Mouse (Mus musculus) heart, embryonic 11.5 days (tissue): ENCODE measurements around the gene Arl2bp. TPM values are rescaled to one million over a fixed set of nuclear protein-coding genes. Genes with fewer than 3 reads are reported as not detected.

Source experiments
- ATAC-seq: fragments of 200-750 bp; cut with Nextera tagmentation; replicated peaks from 2 replicates; pipeline ENCODE4 v1.8.0; 2017; ENCODE audit warnings: moderate library complexity; ENCODE audit not compliant: insufficient number of reproducible peaks, low FRiP score, low TSS enrichment
- H3K27ac ChIP-seq: fragments of 300-500 bp; sonication (generic); 2 replicates; pipeline ENCODE4 v1.5.1; 2014; ENCODE audit warnings: mild to moderate bottlenecking, low read depth, low read length
- H3K27me3 ChIP-seq: fragments of 300-500 bp; sonication (generic); 2 replicates; pipeline ENCODE4 v1.6.1; 2014; ENCODE audit warnings: mild to moderate bottlenecking, low read length, mixed read lengths; ENCODE audit not compliant: control insufficient read depth, insufficient read depth
- H3K36me3 ChIP-seq: fragments of 300-500 bp; sonication (generic); 2 replicates; pipeline ENCODE4 v1.6.1; 2014; ENCODE audit warnings: mild to moderate bottlenecking, low read length, moderate library complexity, mixed read lengths; ENCODE audit not compliant: control insufficient read depth, insufficient read depth
- H3K4me1 ChIP-seq: fragments of 300-500 bp; sonication (generic); 2 replicates; pipeline ENCODE4 v1.6.1; 2014; ENCODE audit warnings: low read length; ENCODE audit not compliant: control insufficient read depth, insufficient read depth
- H3K4me2 ChIP-seq: fragments of 300-500 bp; sonication (generic); 2 replicates; pipeline ENCODE4 v1.6.1; 2014; ENCODE audit warnings: mild to moderate bottlenecking, moderate library complexity
- H3K4me3 ChIP-seq: fragments of 300-500 bp; sonication (generic); 2 replicates; pipeline ENCODE4 v1.5.1; 2014; ENCODE audit warnings: low read depth, low read length
- H3K9ac ChIP-seq: fragments of 300-500 bp; sonication (generic); 2 replicates; pipeline ENCODE4 v1.6.1; 2014; ENCODE audit warnings: mild to moderate bottlenecking, low read depth, low read length, moderate library complexity
- H3K9me3 ChIP-seq: fragments of 300-500 bp; sonication (generic); replicated peaks from 2 replicates; pipeline ENCODE4 v1.6.1; 2016; ENCODE audit warnings: low read length; ENCODE audit not compliant: control insufficient read depth
- WGBS: fragments of 180-500 bp; shearing (Covaris S2); extraction: QIAGEN DNeasy Blood & Tissue Kit; methylation state at CpG from one replicate; pipeline ENCODE4 v1.1.7; 2014; ENCODE audit not compliant: insufficient replicate concordance; 5-methylcytosine and 5-hydroxymethylcytosine counted together
- polyA plus RNA-seq: library from polyadenylated mRNA; unstranded; fragments of >200 nt; fragmentation: Nextera tagmentation; extraction: Ambion mirVana; gene quantifications from 2 replicates; pipeline ENCODE4 v1.2.1, GENCODE M21; 2014

Gene Arl2bp
- polyA plus RNA-seq, 1 experiment from 2014 or later = 44.2 TPM

GRCm38 (mm10) chr8:94680414-94680813 lies 14.0 kb downstream of the Arl2bp start:
- H3K27me3 ChIP-seq = no peaks in the 10 kb centered on the region
- no peaks in the 10 kb centered on the region for H3K36me3 ChIP-seq
- H3K27ac ChIP-seq = no peak overlapping the region
- H3K9ac ChIP-seq = no peak overlapping the region
- H3K4me3 ChIP-seq = no peak overlapping the region
- H3K9me3 ChIP-seq = no peaks in the 10 kb centered on the region
- no peak overlapping the region for H3K4me2 ChIP-seq
- 75% methylated on average over 3 of the region's 3 CpGs for WGBS
- ATAC-seq = no peak
- H3K4me1 ChIP-seq = no peaks in the 10 kb centered on the region

- Histone ChIP-seq H3K4me1 (no peaks in the 10 kb centered on the region), H3K4me2 (no peak overlapping the region), H3K27ac (no peak overlapping the region), H3K9me3 (no peaks in the 10 kb centered on the region), H3K36me3 (no peaks in the 10 kb centered on the region), H3K27me3 (no peaks in the 10 kb centered on the region), H3K9ac (no peak overlapping the region), H3K4me3 (no peak overlapping the region)
- ATAC-seq = no peak
- 77% methylated on average over 16 of the region's 16 CpGs for WGBS
Observed at GRCm38 (mm10) chr8:94682732-94683524, 16.5 kb downstream of the Arl2bp start.

GRCm38 (mm10) chr8:94684287-94684686 lies 17.9 kb downstream of the Arl2bp start:
- Histone ChIP-seq H3K27ac (no peak overlapping the region), H3K4me2 (no peak overlapping the region), H3K4me1 (no peaks in the 10 kb centered on the region), H3K36me3 (no peaks in the 10 kb centered on the region), H3K4me3 (no peak overlapping the region), H3K27me3 (no peaks in the 10 kb centered on the region), H3K9ac (no peak overlapping the region), H3K9me3 (no peaks in the 10 kb centered on the region)
- 68% methylated on average over 4 of the region's 4 CpGs for WGBS
- ATAC-seq = no peak

- no peak for ATAC-seq
- no peaks in the 10 kb centered on the region for H3K36me3 ChIP-seq
- no peak overlapping the region for H3K27ac ChIP-seq
- H3K4me2 ChIP-seq = no peak overlapping the region
- H3K27me3 ChIP-seq = no peaks in the 10 kb centered on the region
- H3K4me3 ChIP-seq = no peak overlapping the region
- no peaks in the 10 kb centered on the region for H3K4me1 ChIP-seq
- H3K9ac ChIP-seq = no peak overlapping the region
- 53% methylated on average over 9 of the region's 9 CpGs for WGBS
- no peaks in the 10 kb centered on the region for H3K9me3 ChIP-seq
Observed at GRCm38 (mm10) chr8:94685953-94686352, 19.6 kb downstream of the Arl2bp start.

- Histone ChIP-seq H3K27ac (no peak overlapping the region), H3K36me3 (no peaks in the 10 kb centered on the region), H3K9me3 (no peaks in the 10 kb centered on the region), H3K4me2 (no peak overlapping the region), H3K27me3 (peaks cover 64% of the 10 kb centered on the region), H3K4me3 (no peak overlapping the region), H3K9ac (no peak overlapping the region), H3K4me1 (peaks cover 7% of the 10 kb centered on the region; the same call in 1 of the 2 replicates)
- WGBS = 4% methylated on average over 6 of the region's 6 CpGs
- ATAC-seq = no peak
Observed at GRCm38 (mm10) chr8:94694701-94695100, 28.3 kb downstream of the Arl2bp start.

- H3K4me2 ChIP-seq = peak overlapping the region; percentile 77
- H3K4me1 ChIP-seq = peaks cover 7% of the 10 kb centered on the region; the same call in 1 of the 2 replicates
- under 1% methylated on average over 31 of the region's 31 CpGs for WGBS
- H3K9me3 ChIP-seq = no peaks in the 10 kb centered on the region
- no peaks in the 10 kb centered on the region for H3K36me3 ChIP-seq
- no peak overlapping the region for H3K9ac ChIP-seq
- H3K27me3 ChIP-seq = peaks cover 64% of the 10 kb centered on the region
- peak; percentile 55; the same call in 1 of the 2 replicates for ATAC-seq
- H3K27ac ChIP-seq = no peak overlapping the region
- H3K4me3 ChIP-seq = peak overlapping the region; percentile 43
Observed at GRCm38 (mm10) chr8:94695341-94695993, 29.1 kb downstream of the Arl2bp start.

- Histone ChIP-seq H3K9me3 (no peaks in the 10 kb centered on the region), H3K27ac (no peak within 1 kb of the TSS), H3K4me3 (peak within 1 kb of the TSS; percentile 43), H3K27me3 (peaks cover 64% of the 10 kb centered on the region), H3K4me2 (peak within 1 kb of the TSS; percentile 77), H3K9ac (no peak within 1 kb of the TSS), H3K4me1 (peaks cover 7% of the 10 kb centered on the region; the same call in 1 of the 2 replicates), H3K36me3 (no peaks in the 10 kb centered on the region)
- under 1% methylated on average over 41 of the region's 41 CpGs for WGBS
- peak; percentile 46; the same call in 1 of the 2 replicates for ATAC-seq
Observed at GRCm38 (mm10) chr8:94695994-94696384, 29.6 kb downstream of the Arl2bp start, which contains the start of gene Pllp. TSS of gene Pllp (minus strand) at chr8:94696278.

GRCm38 (mm10) chr8:94696566-94696965 lies 30.2 kb downstream of the Arl2bp start:
- Histone ChIP-seq H3K9me3 (no peaks in the 10 kb centered on the region), H3K4me3 (no peak overlapping the region), H3K36me3 (no peaks in the 10 kb centered on the region), H3K4me1 (peaks cover 7% of the 10 kb centered on the region; the same call in 1 of the 2 replicates), H3K27me3 (peaks cover 64% of the 10 kb centered on the region), H3K9ac (no peak overlapping the region), H3K4me2 (no peak overlapping the region), H3K27ac (no peak overlapping the region)
- WGBS = 49% methylated on average over 3 of the region's 3 CpGs
- no peak for ATAC-seq
